Mouse (Mus musculus) olfactory bulb, adult 2 months (tissue): Measurements from ENCODE around the gene Dcaf17.

Source experiments
- CTCF ChIP-seq: fragments of 200-500 bp; IDR thresholded peaks from 2 replicates; pipeline ENCODE4 v1.5.1; 2012; ENCODE audit warnings: low read depth, mild to moderate bottlenecking, low read length, moderate library complexity; ENCODE audit not compliant: insufficient read depth
- POLR2A ChIP-seq: fragments of 200-500 bp; IDR thresholded peaks from 2 replicates; pipeline ENCODE4 v1.6.1; 2012; ENCODE audit warnings: mild to moderate bottlenecking, low read depth, low read length, moderate library complexity; ENCODE audit not compliant: insufficient read depth

GRCm38 (mm10) chr2:71146266-71146665 is 91.1 kb downstream of the Dcaf17 start:
- TF ChIP-seq POLR2A (no peak), CTCF (no peak)
